Mouse (Mus musculus) G1E (cell line): Measurements from ENCODE around the gene Ndufa8. TPM values are rescaled to one million over a fixed set of nuclear protein-coding genes. Genes with fewer than 3 reads are reported as not detected.

Source experiments
- ATAC-seq: 2 replicates; pipeline ENCODE4 v1.8.0; 2016; ENCODE audit warnings: mild to moderate bottlenecking; ENCODE audit not compliant: insufficient number of reproducible peaks, poor library complexity, low FRiP score, severe bottlenecking; ENCODE audit errors: extremely low read depth
- DNase-seq: peaks from one replicate; pipeline ENCODE4 v3.0.0; 2012; ENCODE audit warnings: low spot score
- H3K27me3 ChIP-seq: 2 replicates; pipeline ENCODE4 v1.6.1; 2012; ENCODE audit warnings: mild to moderate bottlenecking, low read length, inconsistent platforms; ENCODE audit not compliant: insufficient read depth
- H3K36me3 ChIP-seq: replicated peaks from 2 replicates; pipeline ENCODE3; 2012; ENCODE audit warnings: mild to moderate bottlenecking, inconsistent platforms
- H3K4me1 ChIP-seq: 2 replicates; pipeline ENCODE4 v1.6.1; 2012; ENCODE audit warnings: low read depth, low read length, inconsistent platforms, mixed read lengths; ENCODE audit not compliant: insufficient read depth
- H3K4me3 ChIP-seq: 2 replicates; pipeline ENCODE4 v1.5.1; 2012; ENCODE audit warnings: low read depth, mild to moderate bottlenecking, inconsistent platforms, low read length, moderate library complexity, mixed read lengths
- H3K9me3 ChIP-seq: replicated peaks from 2 replicates; pipeline ENCODE4 v1.6.1; 2012; ENCODE audit warnings: inconsistent platforms
- CTCF ChIP-seq: IDR thresholded peaks from 2 replicates; pipeline ENCODE4 v1.5.1; 2012; ENCODE audit warnings: low read depth, low read length, inconsistent platforms, mixed read lengths
- GATA1 ChIP-seq: IDR thresholded peaks from 2 replicates; pipeline ENCODE4 v1.6.1; 2012; ENCODE audit warnings: borderline replicate concordance, low read length, inconsistent platforms, mixed read lengths
- GATA2 ChIP-seq: IDR thresholded peaks from 2 replicates; pipeline ENCODE4 v1.6.1; 2012; ENCODE audit warnings: low read depth, low read length, inconsistent platforms, borderline replicate concordance
- POLR2AphosphoS5 ChIP-seq: IDR thresholded peaks from 2 replicates; pipeline ENCODE4 v1.6.1; 2012; ENCODE audit warnings: low read depth, low read length, inconsistent platforms; ENCODE audit not compliant: insufficient replicate concordance
- TAL1 ChIP-seq: conservative IDR thresholded peaks from 2 replicates; pipeline ENCODE4 v1.6.1; 2012; ENCODE audit warnings: low read depth, low read length, inconsistent platforms, mixed read lengths
- polyA plus RNA-seq: library from polyadenylated mRNA; stranded (reverse); fragments of >175 nt; gene quantifications from 2 replicates; pipeline ENCODE4 v1.2.3, GENCODE M21; 2012
- total RNA-seq, 2 experiments: library from RNA; stranded (forward) in 1 of 2; stranded (reverse) in 1 of 2; fragments of 200-1000 nt in 1 of 2; fragments of >200 nt in 1 of 2; fragmentation: Nextera tagmentation in 1 of 2; gene quantifications; 2 replicates each; pipeline ENCODE4 v1.2.3; 2014 to 2017

Gene Ndufa8
- total and polyA plus RNA-seq, 3 experiments, result 18.2 to 44.9 (median 31.6) TPM

DNA sequence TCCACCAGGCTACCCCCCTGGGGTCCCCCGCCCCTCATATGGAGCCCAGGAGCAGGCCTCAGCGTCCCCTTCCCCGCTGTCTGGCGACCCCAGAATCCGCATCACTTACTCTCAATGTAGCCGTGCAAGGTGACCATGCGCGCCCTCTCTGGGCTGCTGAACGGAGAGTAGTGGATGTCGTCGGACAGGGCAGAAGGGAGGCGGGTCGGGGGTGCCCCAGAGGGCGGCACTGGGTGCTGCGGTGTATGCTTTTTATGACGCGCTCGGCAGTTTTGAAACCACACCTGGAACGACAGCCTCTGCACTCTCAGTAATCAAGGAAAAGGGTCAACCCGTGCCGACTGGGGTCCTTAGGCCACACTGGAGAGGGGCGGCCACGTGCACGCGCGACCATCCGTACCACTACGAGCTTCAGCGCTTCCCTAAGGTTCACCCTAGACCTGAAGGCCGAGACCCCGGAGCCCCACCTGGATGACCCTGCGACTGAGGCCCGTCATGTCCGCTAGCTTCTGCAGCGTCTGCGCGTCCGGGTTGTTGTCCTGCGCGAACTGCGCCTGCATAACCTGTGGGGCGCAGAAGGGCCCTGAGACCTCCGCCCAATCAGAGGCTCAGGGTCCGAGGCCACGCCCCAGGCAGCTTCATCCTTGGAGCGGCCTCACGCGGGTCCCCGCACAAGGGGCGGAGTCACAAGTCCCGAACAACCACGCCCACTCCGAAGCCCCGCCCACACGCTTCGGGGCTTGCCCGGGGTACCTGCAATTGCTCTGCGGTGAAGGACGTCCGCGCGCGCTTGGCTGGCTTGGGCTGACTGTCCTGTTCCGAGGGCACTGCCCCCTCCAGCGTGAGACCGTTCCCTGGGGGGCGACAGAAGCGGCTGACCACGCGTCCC is 41.9 kb upstream of the Ndufa8 start:
- DNase-seq, result no peak
- no peak for TF ChIP-seq TAL1
- no peaks in the 10 kb centered on the region for H3K9me3 ChIP-seq
- peak overlapping the region; percentile 5; the same call in 1 of the 2 replicates for H3K4me3 ChIP-seq
- H3K4me1 ChIP-seq, result peaks cover 7% of the 10 kb centered on the region
- H3K36me3 ChIP-seq, result no peaks in the 10 kb centered on the region
- H3K27me3 ChIP-seq, result peaks cover 36% of the 10 kb centered on the region
- ATAC-seq, result no peak

DNA sequence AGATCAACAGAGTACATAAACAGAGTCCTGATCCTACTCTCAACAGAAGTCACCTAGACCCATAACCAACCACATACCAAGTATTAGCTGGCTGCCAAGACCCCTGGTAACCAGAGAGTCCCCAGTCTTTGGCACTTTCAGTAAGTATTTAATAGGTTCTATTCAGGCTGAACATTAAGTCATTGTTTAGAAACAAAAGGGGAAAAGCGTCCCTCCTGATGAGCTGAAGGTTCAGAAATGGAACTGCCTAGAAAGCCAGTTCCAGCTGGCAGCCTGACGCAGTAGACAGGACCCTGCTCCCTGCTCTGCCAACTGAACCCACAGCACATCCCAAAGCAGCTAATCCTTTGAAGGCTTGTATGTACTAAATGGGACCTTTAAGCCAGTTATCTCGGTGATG is 40.0 kb upstream of the Ndufa8 start:
- Histone ChIP-seq H3K4me1 (peaks cover 7% of the 10 kb centered on the region), H3K9me3 (no peaks in the 10 kb centered on the region), H3K27me3 (peaks cover 33% of the 10 kb centered on the region), H3K36me3 (no peaks in the 10 kb centered on the region), H3K4me3 (no peak overlapping the region)
- no peak for ATAC-seq
- TF ChIP-seq TAL1 (no peak), GATA1 (no peak), GATA2 (no peak), POLR2AphosphoS5 (no peak), CTCF (no peak)
- no peak for DNase-seq

DNA sequence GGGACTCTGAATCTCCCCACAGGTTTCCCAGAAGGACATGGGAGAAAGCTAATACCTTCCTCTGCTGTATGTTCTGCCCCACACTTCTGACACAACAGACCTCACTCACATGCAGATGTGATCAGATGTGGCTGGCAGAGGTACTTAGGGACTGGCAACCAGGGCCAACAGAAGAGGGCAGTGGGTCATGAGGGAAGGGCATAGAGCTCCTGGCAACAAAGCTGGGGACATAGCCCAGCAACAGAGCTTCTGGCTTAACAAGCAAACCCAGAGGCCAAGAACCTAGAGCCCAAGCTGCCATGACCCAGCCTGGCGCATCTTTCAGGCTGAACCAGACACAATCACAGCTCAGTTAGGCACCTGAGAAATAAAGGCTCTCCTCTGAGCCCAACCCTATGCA is 35.8 kb upstream of the Ndufa8 start:
- ATAC-seq, result no peak
- no peak overlapping the region for H3K4me3 ChIP-seq
- H3K4me1 ChIP-seq, result no peaks in the 10 kb centered on the region
- TF ChIP-seq GATA2, result no peak
- H3K9me3 ChIP-seq, result no peaks in the 10 kb centered on the region
- no peak for DNase-seq
- no peaks in the 10 kb centered on the region for H3K36me3 ChIP-seq
- H3K27me3 ChIP-seq, result peaks cover 24% of the 10 kb centered on the region

DNA sequence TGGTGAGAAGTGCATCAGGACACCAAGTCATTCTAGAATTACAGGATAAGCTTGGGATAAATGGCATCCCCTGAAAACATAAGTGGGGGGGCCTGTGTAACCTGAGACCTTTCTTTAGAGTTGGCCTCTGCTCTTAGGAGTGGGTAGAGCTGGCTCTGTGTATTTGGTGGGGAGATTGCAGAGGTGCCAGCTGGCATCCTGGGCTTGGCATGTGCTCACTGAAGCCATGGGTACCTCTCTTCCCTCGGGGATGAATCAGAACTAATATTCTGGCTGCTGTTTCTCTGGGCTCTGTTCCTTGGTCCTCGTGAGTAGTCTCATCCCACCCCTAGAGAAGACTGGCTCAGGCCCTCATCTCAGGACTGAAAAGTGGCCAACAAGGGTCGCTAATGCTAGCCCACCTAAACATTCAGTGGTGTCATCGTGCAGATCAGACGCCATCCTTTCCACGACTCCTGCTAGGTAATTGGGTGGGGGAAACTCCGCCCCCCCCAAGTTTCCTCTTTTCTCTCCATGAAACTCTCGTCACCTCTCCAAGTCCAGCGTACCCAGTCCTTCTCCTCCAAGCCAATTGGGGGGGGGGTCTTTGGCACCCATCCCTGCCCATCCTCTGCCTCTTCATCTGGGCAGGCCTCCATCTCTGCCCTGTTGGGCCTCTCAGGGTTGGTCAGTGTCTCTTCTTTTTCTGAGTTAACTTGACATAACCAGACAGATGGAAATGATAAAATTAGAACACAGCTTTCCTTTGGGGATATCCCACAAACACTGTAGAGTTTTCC is 33.8 kb upstream of the Ndufa8 start:
- no peak for ATAC-seq
- H3K27me3 ChIP-seq, result peaks cover 26% of the 10 kb centered on the region

DNA sequence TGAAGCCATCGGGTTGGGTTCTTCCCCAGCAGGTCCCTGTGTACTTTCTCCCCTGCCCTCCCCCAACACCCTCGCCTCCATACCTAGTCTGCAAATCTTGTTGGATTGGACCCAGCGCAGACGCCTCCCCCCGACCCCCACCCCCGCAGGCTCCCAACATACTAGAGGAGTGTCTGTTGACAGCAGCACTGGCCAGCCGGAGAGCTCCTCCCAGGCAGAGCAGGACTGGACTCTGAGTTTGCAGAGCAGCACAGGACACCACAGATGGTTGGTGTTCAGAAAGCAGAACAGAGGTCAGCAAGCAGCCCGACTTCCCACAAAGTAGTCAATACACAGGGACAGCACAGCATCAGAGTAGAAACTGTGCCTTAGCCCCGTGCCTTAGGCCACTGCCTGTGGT is 32.2 kb upstream of the Ndufa8 start:
- H3K27me3 ChIP-seq, result peaks cover 27% of the 10 kb centered on the region

More for the DNA sequence above, 33.8 kb upstream of the Ndufa8 start:
- Histone ChIP-seq H3K9me3 (no peaks in the 10 kb centered on the region), H3K36me3 (no peaks in the 10 kb centered on the region), H3K4me1 (no peaks in the 10 kb centered on the region), H3K4me3 (no peak overlapping the region)
- TF ChIP-seq GATA1, result no peak
- no peak for TF ChIP-seq CTCF
- TF ChIP-seq GATA2, result no peak
- TF ChIP-seq POLR2AphosphoS5, result no peak
- no peak for TF ChIP-seq TAL1
- no peak for DNase-seq

DNA sequence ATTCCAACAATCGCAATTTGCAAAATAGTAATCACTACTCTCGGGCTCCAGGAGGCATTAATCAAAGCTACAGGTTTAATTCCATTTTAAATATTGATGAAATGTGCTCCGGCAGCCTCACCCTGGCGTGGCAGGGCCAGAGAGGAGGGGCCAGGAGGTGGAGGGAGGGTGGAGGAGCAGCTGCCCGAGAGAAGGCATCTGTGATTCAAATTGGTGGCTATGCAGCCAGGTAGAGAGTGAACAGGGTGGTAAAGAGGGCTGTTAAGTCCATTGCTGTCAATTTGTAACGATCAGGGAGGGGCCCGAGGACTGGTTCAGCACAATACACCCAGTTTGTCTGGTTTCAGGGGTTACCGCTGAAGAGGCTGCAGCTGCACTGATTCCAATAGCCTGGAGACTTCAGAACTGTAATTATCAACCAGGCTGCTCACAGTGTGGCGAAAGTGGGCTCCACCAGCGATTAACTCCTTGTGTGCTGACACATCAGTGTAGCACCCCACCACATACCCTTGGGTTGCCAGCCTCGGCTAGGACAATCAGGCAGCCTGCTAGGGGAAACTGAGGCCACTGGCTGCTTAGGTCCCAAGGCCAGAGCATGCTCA is 28.1 kb upstream of the Ndufa8 start:
- Histone ChIP-seq H3K9me3 (no peaks in the 10 kb centered on the region), H3K4me1 (no peaks in the 10 kb centered on the region), H3K27me3 (peaks cover 18% of the 10 kb centered on the region), H3K4me3 (no peak overlapping the region), H3K36me3 (no peaks in the 10 kb centered on the region)
- no peak for DNase-seq
- TF ChIP-seq POLR2AphosphoS5, result no peak
- no peak for ATAC-seq

More for the DNA sequence above, 32.2 kb upstream of the Ndufa8 start:
- Histone ChIP-seq H3K4me1 (no peaks in the 10 kb centered on the region), H3K4me3 (no peak overlapping the region), H3K9me3 (no peaks in the 10 kb centered on the region), H3K36me3 (no peaks in the 10 kb centered on the region)
- no peak for ATAC-seq
- no peak for TF ChIP-seq GATA2
- TF ChIP-seq CTCF, result no peak
- no peak for TF ChIP-seq TAL1
- TF ChIP-seq POLR2AphosphoS5, result no peak
- TF ChIP-seq GATA1, result no peak
- no peak for DNase-seq
